Mouse (Mus musculus) 416B (cell line): ENCODE data around the gene St6galnac3.
"Not testable (repeated sequence)": the region's sequence is repeated elsewhere in the genome, so short reads cannot be mapped to it uniquely, and the experiment has no call there.

Experiments
- DNase-seq: peaks from one replicate; pipeline ENCODE4 v3.0.0; 2011; ENCODE audit warnings: low read depth

The St6galnac3 gene

DNA sequence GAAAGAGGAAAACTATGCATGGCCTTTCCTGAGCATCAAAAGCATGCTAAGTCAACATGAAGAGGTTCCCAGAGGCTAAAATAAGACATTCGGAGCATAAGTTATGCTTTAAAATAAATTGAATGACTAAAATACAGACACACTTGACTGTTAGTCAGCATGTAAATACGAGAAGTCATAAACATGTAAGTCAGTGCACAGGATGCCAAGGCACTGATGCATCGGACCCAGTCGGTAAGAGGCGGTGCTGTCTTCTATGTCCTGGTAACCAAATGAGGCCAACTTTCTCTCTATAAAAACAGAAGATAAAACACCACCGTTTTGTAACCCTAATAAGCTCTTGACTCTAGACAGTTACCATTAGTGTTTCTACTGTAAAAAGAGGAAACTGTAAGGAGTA, 317.3 kb downstream of the St6galnac3 start:
- no peak for DNase-seq

GRCm38 (mm10) chr3:153406858-153407257, 318.1 kb downstream of the St6galnac3 start:
- no peak for DNase-seq

DNA sequence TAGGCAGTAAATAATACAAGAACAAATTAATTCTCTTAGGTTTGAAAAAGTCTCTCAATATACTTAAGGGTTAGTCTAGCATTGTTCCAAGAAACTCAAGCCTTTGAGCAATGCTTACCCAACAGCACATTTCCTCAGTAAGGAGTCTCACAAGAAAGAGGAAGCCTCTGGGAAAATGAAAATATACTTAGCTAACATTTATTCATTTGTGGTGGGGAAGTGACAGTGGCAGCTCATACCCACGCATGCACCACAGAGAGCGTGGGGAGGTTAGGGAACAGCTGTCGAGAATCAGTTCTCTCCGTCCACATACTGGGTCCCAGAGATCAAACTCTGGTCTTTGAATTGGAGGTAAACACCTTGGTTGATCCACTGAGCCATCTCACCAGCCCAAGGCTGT, 318.8 kb downstream of the St6galnac3 start:
- no peak for DNase-seq

- DNase-seq, result no peak
These were observed 319.3 kb downstream of the St6galnac3 start for GRCm38 (mm10) chr3:153405643-153406042.

- no peak for DNase-seq
These were observed 324.7 kb downstream of the St6galnac3 start for GRCm38 (mm10) chr3:153400259-153400658.

GRCm38 (mm10) chr3:153399574-153399973, 325.4 kb downstream of the St6galnac3 start:
- DNase-seq, result no peak

GRCm38 (mm10) chr3:153397726-153398125, 327.2 kb downstream of the St6galnac3 start:
- no peak for DNase-seq

DNA sequence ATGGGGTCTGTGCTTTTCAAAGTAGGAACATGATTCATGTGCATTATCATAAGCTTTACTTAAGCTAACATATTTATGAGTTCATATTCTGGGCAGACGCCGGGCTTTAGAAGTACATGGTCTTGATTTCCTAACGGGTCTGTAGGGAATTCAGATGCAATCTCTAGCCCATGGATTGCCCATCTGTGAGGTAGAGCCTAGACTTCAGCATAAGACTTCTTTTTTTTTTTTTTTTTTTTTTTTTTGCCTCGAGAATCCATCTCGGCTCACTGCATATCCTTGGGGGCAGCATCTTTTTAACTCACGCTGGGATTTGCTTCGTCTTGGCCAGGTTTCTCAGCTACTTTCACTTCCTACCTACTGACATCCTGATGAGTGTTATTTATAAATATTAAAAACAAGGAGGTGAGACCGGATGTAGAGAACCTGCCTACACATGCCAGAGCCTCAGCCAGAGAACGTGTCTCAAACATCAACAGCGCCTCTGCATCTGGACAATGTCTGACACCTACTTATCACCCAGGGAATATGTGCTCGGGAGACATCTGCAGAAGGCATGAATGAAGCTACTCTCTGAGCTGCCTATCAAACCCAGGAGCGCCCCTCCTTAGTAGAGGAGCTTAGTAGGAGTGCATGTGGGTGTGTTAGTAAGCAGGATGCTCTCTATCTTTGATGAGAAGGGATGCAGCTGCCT, 328.5 kb downstream of the St6galnac3 start:
- no peak for DNase-seq

GRCm38 (mm10) chr3:153395351-153395750, 329.6 kb downstream of the St6galnac3 start:
- DNase-seq, result no peak

DNA sequence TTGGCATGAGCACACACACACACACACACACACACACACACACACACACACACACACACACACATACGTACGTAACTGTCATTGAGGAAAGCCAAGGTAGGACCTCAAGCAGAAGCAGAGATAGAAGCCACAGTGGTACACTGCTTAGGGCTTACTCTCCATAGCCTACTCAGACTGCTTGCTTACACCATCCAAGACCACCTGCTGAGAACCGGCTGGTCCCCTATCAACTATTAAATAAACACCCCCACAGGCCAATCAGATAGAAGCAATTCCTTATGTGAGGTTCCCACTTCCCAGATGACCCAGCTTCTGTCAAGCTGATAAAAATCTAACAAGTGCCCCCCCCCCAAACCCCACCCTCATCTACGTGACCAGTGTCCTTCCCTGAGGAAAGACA, 330.2 kb downstream of the St6galnac3 start:
- no peak for DNase-seq

DNA sequence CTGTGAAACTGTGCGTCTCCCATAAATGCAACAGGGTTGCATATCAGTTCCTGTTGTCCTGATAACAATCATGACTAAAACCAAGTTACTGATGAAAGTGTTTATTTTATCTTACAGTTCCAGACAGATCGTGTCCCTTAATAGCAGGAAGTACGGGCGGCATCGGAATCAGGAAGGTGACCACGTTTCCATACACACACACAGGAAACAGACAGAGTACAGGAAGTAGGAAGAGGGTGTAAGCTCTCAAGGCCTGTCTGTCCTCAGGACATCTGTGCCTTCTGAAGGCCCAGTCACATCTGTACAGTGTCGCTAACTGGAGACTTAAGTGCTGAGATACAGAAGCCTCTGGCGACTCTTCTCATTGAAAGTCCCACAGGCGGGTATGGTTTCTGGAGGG, 330.8 kb downstream of the St6galnac3 start:
- no peak for DNase-seq

- not testable (repeated sequence) for DNase-seq
These were observed 333.5 kb downstream of the St6galnac3 start for GRCm38 (mm10) chr3:153391451-153391850.

- DNase-seq, result not testable (repeated sequence)
These were observed 340.3 kb downstream of the St6galnac3 start for GRCm38 (mm10) chr3:153384651-153385050.

- no peak for DNase-seq
These were observed 341.3 kb downstream of the St6galnac3 start for GRCm38 (mm10) chr3:153383656-153384055.

DNA sequence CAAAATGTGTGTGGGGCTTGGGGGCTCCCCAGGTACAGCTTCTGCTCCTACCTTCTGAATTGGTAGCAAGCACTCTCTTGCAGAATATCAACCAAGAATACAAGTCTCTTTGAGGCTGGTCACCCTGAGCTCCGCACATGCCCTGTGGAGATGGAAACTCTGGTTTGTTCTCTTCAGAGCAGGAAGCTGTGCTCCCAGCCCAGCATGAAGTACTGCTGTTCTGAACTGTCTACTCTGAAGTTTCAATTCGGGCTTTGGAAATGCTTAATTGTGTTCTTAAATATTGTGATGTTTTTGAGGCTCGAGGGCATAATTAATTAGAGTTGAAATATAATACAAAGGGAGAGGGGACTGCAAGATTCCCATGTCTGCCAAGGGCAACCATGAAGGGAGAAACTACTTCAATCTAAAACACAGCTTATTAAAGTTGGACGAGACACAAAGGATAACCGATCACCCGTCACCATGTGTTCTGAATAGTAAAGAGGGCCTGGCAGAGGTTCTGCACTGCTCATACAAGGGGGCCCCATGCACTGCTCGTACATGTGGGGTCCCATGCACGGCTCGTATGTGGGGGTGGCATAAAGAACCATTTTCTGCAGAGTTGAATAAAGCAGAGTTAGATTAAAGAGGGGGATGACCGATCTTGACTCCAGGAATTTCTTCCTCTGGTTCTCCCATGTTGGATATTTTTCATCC, 359.8 kb downstream of the St6galnac3 start:
- no peak for DNase-seq

DNA sequence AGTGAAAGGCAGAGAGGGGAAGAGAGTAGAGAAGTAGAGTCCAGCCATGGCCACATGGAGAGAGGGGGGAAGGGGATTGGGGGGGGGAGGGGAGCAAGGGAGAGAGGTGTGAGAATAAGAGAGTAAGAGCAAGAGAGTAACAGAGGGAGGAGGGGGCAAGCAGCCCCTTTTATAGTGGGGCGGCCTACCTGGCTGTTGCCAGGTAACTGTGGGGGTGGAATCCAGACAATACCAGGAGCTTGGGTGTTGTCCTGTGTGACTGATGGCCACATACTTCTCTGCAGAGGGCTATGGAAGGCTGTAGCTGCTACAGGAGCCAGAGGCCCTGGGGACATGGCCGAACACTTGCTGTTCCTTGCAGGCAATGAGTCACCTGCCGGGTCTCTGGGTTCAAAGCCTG, 360.6 kb downstream of the St6galnac3 start:
- no peak for DNase-seq

GRCm38 (mm10) chr3:153359966-153360365, 365.0 kb downstream of the St6galnac3 start:
- DNase-seq, result no peak

DNA sequence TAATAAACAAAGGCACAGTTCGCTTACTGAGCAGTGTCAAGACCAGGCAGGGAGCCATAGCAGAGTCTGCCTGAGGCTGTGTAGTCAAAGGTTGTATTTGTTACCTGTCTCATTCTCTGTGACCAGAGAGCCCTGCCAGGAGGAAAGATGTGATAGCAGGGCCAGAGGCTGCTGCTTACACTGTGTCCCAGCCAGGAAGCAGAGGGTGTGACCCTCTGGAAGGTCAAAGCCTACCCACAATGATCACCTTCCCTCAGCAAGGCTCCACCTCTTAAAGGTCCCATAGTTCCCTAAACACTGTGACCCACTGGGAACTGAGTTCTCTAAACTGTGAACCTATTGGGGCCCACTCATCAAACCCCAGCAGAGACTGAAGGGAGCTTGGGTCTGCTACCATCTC, 368.9 kb downstream of the St6galnac3 start:
- DNase-seq, result no peak

DNA sequence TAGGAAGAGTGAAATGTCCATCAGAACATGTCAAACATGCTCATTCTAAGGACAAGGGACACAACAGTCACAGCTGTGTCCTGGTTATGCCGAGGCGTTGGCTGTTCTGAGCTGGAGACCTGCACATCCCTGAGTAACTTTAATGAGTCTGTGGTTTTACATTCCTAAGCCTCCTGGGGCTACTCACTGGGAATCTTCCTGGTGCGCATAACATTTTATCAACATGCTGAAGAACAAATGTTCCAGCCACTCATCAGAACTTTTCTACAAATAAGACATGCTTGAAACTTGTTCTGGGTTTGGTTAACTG, 370.0 kb downstream of the St6galnac3 start:
- DNase-seq, result no peak

- DNase-seq, result no peak
These were observed 370.6 kb downstream of the St6galnac3 start for GRCm38 (mm10) chr3:153354186-153354987.

GRCm38 (mm10) chr3:153353313-153354103, 371.5 kb downstream of the St6galnac3 start:
- no peak for DNase-seq

DNA sequence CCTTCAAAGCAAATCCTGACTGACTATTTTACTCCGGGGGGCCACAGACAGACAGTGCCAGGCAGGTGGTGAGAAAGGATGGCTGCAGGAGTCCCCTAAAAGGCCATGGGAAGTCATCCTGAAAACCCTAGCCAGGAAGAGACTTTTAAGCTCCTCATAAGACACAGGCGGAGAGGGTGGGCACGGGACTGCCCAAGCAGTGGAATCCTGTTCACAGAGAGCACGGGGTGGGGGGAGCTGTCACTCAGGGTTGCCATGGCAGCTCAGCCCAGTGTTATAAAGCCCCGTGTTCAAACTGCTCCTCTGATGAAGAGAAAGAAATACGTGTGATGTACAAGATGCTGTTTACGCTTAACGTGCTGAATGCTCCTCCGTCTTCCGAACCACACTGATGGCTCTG, 375.0 kb downstream of the St6galnac3 start:
- no peak for DNase-seq
